Mouse (Mus musculus) layer of hippocampus, postnatal 25 days (tissue): ENCODE data around the gene Coq3. TPM values are rescaled to one million over a fixed set of nuclear protein-coding genes. Genes with fewer than 3 reads are reported as not detected.

ENCODE experiments used
- DNase-seq, 2 experiments: peaks; one replicate each; pipeline ENCODE4 v3.0.0; 2022; ENCODE audit warnings: mixed read lengths in 2 of 2, low spot score in 1 of 2; ENCODE audit errors: extremely low spot score in 1 of 2
- total RNA-seq, 2 experiments: library from RNA; stranded (reverse); gene quantifications; 2 replicates each; pipeline ENCODE4 v1.2.3; 2021

Coq3 gene
- total RNA-seq: 10 to 100 TPM; 11.9 to 12.2 TPM

- DNase-seq: peak; percentile 78 to 84
Observed at GRCm38 (mm10) chr4:21879565-21880220, at the start of gene Coq3. TSS of gene Coq3 (plus strand) at chr4:21879673.

GRCm38 (mm10) chr4:21832844-21833243 lies 46.6 kb upstream of the Coq3 start:
- DNase-seq: no peak

- peak; percentile 88 to 98 for DNase-seq
Observed at GRCm38 (mm10) chr4:21847481-21848286, 31.8 kb upstream of the Coq3 start, which contains the start of gene Pnisr. TSS of gene Pnisr (plus strand) at chr4:21847583.

- peak in 1 of 2 experiments; percentile 88 for DNase-seq
Observed at GRCm38 (mm10) chr4:21848287-21848630, 31.2 kb upstream of the Coq3 start.

GRCm38 (mm10) chr4:21857481-21857880 lies 22.0 kb upstream of the Coq3 start:
- DNase-seq: no peak

- no peak for DNase-seq
Observed at GRCm38 (mm10) chr4:21865226-21865625, 14.2 kb upstream of the Coq3 start.

- DNase-seq: no peak
Observed at GRCm38 (mm10) chr4:21878776-21879175, 697 bp upstream of the Coq3 start.

DNA sequence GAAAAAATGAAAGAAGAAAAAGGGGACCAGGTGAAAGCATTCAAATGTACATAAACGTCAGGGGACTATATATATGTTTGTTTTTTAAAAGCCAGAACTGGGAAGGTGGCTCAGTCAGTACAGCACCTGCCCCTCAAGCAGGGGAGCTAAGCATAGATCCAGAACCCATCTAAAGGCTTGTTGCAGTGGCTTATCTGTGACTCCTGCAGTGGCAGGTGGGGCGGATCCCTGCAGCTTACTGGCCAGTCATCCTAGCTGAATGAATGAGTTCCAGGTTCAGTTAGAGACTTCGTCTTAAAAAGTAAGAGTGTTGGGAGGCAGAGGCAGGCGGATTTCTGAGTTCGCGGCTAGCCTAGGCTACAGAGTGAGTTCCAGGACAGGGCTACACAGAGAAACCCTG lies 3.3 kb downstream of the Coq3 start:
- no peak for DNase-seq

GRCm38 (mm10) chr4:21885831-21886230 lies 6.4 kb downstream of the Coq3 start:
- DNase-seq: no peak

GRCm38 (mm10) chr4:21930971-21931771 lies 51.7 kb downstream of the Coq3 start, which contains the start of gene Faxc:
TSS of gene Faxc (plus strand) at chr4:21931329.
- peak; percentile 33 to 58 for DNase-seq

- DNase-seq: peak in 1 of 2 experiments; percentile 17
Observed at GRCm38 (mm10) chr4:21931772-21932630, 52.5 kb downstream of the Coq3 start.

- no peak for DNase-seq
Observed at GRCm38 (mm10) chr4:21935378-21935777, 55.9 kb downstream of the Coq3 start.

GRCm38 (mm10) chr4:21936424-21936823 lies 57.0 kb downstream of the Coq3 start:
- no peak for DNase-seq

DNA sequence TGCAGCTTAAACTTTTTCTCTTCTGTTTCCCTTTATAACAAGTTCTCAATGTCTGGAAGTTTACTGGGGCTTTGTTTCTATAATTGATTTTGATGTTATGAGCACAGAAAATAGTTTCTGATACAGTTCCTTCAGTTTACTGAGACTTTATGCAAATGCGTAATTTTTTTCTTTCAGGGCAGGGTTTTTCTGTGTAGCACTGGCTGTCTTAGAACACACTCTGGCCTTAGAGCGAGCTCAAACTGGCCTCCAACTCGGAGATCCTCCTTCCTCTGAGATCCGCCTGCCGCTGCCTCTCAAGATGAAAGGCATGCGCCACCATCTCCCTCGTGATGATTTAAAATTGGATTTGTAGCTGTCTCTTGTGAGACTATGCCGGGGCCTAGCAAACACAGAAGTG lies 58.4 kb downstream of the Coq3 start:
- DNase-seq: no peak

DNA sequence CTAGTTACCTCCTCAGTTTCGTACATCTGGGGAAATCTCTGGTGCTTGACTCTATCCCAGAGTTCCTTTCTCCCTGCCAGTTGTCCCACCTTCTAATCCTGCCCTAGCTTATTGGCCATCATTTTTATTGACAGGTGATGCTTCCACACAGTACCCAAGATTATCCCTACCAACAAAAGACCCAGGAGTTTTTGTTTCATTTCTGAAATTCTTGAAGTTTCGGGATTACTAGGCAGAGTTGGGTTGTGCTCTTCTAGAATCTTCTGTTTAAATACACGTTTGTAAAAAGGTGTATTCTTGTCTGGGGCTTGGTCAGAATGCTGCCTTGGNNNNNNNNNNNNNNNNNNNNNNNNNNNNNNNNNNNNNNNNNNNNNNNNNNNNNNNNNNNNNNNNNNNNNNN lies 65.2 kb downstream of the Coq3 start:
- DNase-seq: no peak

- DNase-seq: peak in 1 of 2 experiments; percentile 57
Observed at GRCm38 (mm10) chr4:21951444-21951843, 72.0 kb downstream of the Coq3 start.

DNA sequence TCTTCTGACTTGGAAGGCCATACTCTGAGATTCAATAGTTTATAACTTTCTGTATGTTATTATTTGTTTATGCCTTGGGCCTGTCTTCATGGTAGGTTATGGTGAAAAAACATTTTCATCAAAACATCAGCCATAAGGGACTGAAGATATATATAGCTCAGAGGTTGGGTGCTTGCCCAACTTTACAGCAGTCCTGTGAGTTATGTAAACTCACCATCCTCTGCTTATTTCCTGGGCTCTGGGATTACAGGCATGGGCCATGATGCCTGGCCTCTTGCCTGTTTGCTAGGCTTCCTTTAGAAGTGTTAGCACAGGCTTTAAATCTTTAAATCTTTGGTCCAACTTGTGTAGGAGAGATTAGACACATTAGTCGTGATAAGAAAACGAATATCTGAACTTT lies 72.8 kb downstream of the Coq3 start:
- DNase-seq: no peak

DNA sequence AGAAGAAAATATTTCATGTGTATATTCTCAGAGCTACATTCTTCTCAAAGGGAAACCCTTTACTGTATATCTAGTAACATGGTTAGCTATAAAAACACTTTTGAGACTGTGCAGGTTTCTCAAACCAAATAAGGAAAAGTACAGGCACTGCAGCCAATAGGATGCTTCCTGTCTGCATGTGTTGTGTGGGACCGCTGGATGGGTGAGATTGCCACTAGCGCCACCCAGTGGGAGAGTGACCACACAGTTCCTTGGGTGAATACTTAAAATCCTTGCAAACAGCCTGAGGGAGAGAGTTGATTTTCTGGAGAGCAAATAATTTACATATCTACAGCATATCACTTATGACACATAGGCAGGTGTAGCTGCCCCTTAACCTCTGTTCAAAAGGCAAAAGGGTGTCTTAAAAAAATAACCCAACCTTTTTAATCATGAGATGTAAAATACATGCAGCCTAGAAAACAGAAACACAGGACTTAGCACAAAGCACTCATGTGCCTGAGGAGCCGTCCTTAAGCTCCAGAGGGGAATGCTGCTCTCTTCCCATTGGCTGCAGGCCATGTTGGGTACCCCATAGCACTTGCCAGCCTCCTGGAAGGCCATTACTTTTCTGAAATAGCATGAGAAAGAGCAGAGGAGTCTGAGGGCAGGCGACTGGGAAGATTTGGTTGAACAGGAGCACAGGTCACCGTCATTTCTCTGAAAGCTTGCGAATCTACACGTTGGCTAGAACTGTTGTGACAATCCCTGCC lies 78.3 kb downstream of the Coq3 start:
- peak; percentile 27 to 57 for DNase-seq
